Mouse (Mus musculus): ENCODE data around the gene Ifng.
"Not testable (repeated sequence)": the region's sequence is repeated elsewhere in the genome, so short reads cannot be mapped to it uniquely, and the experiment has no call there.

Ifng gene

GRCm38 (mm10) chr10:118440742-118441240 lies at the start of gene Ifng:
Gene Ifng (plus strand): TSS chr10:118441046.
- no peak for DNase-seq (ENCODE audit: low spot score)

- no peak for DNase-seq (ENCODE audit: low spot score)
These were observed 40.9 kb upstream of the Ifng start for GRCm38 (mm10) chr10:118399917-118400316.

GRCm38 (mm10) chr10:118406463-118407221 lies 34.2 kb upstream of the Ifng start:
- no peak for DNase-seq (ENCODE audit: low spot score)

GRCm38 (mm10) chr10:118411377-118411776 lies 29.5 kb upstream of the Ifng start:
- no peak for DNase-seq (ENCODE audit: low spot score)

- DNase-seq (ENCODE audit: low spot score), result no peak
These were observed 28.1 kb upstream of the Ifng start for GRCm38 (mm10) chr10:118412774-118413173.

GRCm38 (mm10) chr10:118419000-118419425 lies 21.8 kb upstream of the Ifng start:
- DNase-seq (ENCODE audit: low spot score), result no peak

GRCm38 (mm10) chr10:118420896-118421295 lies 19.9 kb upstream of the Ifng start:
- DNase-seq (ENCODE audit: low spot score), result no peak

- no peak for DNase-seq (ENCODE audit: low spot score)
These were observed 5.3 kb upstream of the Ifng start for GRCm38 (mm10) chr10:118435501-118435900.

GRCm38 (mm10) chr10:118441898-118442297 lies 1.1 kb downstream of the Ifng start:
- no peak for DNase-seq (ENCODE audit: low spot score)

GRCm38 (mm10) chr10:118442999-118443398 lies 2.2 kb downstream of the Ifng start:
- no peak for DNase-seq (ENCODE audit: low spot score)

GRCm38 (mm10) chr10:118445021-118445420 lies 4.2 kb downstream of the Ifng start:
- no peak for DNase-seq (ENCODE audit: low spot score)

- no peak for DNase-seq (ENCODE audit: low spot score)
These were observed 4.7 kb downstream of the Ifng start for GRCm38 (mm10) chr10:118445502-118445901.

GRCm38 (mm10) chr10:118445978-118446377 lies 5.1 kb downstream of the Ifng start:
- DNase-seq (ENCODE audit: low spot score), result no peak

GRCm38 (mm10) chr10:118451747-118452146 lies 10.9 kb downstream of the Ifng start:
- DNase-seq (ENCODE audit: low spot score), result no peak

GRCm38 (mm10) chr10:118458729-118459128 lies 17.9 kb downstream of the Ifng start:
- no peak for DNase-seq (ENCODE audit: low spot score)

- DNase-seq (ENCODE audit: low spot score), result no peak
These were observed 20.4 kb downstream of the Ifng start for GRCm38 (mm10) chr10:118461126-118461767.

- no peak for DNase-seq (ENCODE audit: low spot score)
These were observed 25.6 kb downstream of the Ifng start for GRCm38 (mm10) chr10:118466481-118466880.

GRCm38 (mm10) chr10:118469047-118469446 lies 28.2 kb downstream of the Ifng start:
- DNase-seq (ENCODE audit: low spot score), result no peak

- DNase-seq (ENCODE audit: low spot score), result no peak
These were observed 29.6 kb downstream of the Ifng start for GRCm38 (mm10) chr10:118470296-118470957.

GRCm38 (mm10) chr10:118472846-118473245 lies 32.0 kb downstream of the Ifng start:
- DNase-seq (ENCODE audit: low spot score), result not testable (repeated sequence)

GRCm38 (mm10) chr10:118476696-118477095 lies 35.9 kb downstream of the Ifng start:
- no peak for DNase-seq (ENCODE audit: low spot score)

- DNase-seq (ENCODE audit: low spot score), result no peak
These were observed 36.5 kb downstream of the Ifng start for GRCm38 (mm10) chr10:118477297-118477696.

- DNase-seq (ENCODE audit: low spot score), result no peak
These were observed 38.4 kb downstream of the Ifng start for GRCm38 (mm10) chr10:118479244-118479643.
